Mouse (Mus musculus): ENCODE measurements around the gene Scamp5. TPM values are rescaled to one million over a fixed set of nuclear protein-coding genes. Genes with fewer than 3 reads are reported as not detected.

The Scamp5 gene
- total RNA-seq, 2 experiments from 2014 or later: 0.98 to 1.2 TPM

- no peak for DNase-seq (ENCODE audit: low spot score)
Measured at GRCm38 (mm10) chr9:57419521-57420267, 48.2 kb downstream of the Scamp5 start.

DNA sequence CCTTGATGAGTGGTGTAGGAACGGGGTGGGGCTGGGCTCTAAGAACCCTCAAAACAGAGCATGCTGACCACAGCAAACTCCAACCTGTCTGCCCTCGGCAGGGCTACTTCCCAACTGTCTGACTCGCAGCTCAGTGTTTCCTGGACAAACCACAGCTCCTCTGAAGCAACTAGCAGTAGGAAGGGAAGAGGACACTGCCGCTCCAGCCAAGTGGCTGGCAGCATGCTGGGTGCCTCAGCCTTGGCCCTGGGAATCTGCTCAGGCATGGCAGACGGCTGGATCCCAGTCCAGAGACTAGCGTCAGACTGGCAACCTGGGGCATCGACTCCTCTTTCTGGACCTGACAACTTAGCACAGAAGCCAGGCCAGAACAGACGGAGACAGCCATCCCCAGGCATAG, 50.5 kb downstream of the Scamp5 start:
- DNase-seq (ENCODE audit: low spot score): peak; percentile 29

GRCm38 (mm10) chr9:57407120-57407905, 60.5 kb downstream of the Scamp5 start:
- no peak for DNase-seq (ENCODE audit: low spot score)

DNA sequence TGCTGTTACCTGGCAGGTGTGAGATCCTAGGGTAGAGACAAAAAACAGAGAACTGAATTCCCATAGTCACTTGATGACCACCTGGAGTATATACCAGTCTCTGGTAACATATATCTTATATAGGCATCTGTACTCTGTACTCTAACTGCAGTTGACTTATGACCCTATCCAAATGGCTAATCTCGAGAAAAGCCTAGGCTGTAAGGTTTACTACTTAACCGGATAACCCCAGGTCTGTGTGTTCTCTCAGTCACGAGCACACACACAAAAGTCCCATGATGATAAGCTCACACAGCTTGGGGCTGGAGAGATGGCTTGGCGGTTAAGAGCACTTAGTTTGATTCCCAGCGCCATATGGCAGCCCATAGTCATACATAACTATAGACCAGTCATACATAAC, 61.5 kb downstream of the Scamp5 start:
- DNase-seq (ENCODE audit: low spot score): no peak

- no peak for DNase-seq (ENCODE audit: low spot score)
Measured at GRCm38 (mm10) chr9:57404036-57404435, 63.8 kb downstream of the Scamp5 start.

GRCm38 (mm10) chr9:57402318-57403251, 65.3 kb downstream of the Scamp5 start:
- no peak for DNase-seq (ENCODE audit: low spot score)

DNA sequence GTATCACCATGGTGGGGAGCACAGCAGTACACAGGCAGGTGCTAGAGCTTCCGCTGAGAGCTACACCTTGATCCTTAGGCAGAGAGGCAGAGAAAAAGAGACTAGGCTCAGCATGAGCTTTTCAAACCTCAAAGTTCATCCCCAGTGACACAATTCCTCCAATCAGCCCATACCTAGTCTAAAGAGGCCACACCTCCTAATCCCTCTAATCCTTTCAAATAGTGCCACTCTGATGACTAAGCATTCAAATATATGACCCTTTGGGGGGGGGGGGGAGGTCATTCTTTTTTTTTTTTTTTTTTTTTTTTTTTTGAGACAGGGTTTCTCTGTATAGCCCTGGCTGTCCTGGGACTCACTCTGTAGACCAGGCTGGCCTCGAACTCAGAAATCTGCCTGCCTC, 69.1 kb downstream of the Scamp5 start:
- no peak for DNase-seq (ENCODE audit: low spot score)

DNA sequence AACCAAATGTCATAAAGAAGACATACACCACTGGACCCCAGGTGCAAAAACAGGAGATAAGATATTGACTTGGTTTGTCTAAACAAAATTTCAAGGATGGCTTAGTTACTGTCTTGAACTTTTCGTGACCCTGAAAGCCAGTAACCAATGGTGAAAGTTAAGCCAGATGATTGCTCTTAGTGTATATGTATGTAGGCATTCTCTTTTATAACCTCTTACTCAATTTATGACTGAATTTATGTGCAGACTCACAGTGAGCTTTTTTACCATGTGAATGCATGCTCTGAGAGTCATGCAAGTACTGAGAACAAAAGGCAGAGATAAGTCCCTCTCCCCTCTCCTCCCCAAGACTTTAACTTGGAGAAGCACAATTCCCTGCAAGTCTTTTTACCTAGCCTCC, 75.0 kb downstream of the Scamp5 start:
- DNase-seq (ENCODE audit: low spot score): no peak

Other genes with a start within 250 kb of the Scamp5 start
- gene Trcg1, start 231.5 kb downstream of the Scamp5 start, total RNA-seq (2021): not detected
- gene 1700017B05Rik, start 205.4 kb downstream of the Scamp5 start, total RNA-seq (2021): 1 to 10 TPM; 2.9 to 4.0 TPM
- gene Ppcdc, start 27.9 kb downstream of the Scamp5 start, total RNA-seq (2021): 1 to 10 TPM; 6.5 to 7.9 TPM
- gene Rpp25, start 36.0 kb upstream of the Scamp5 start, total RNA-seq (2021): not detected
- 1,000 to 10,000 TPM; 1,174 to 1,300 TPM for gene Cox5a, start 53.2 kb upstream of the Scamp5 start, total RNA-seq (2021)
- 1 to 10 TPM; 5.6 to 6.3 TPM for gene Fam219b, start 69.5 kb upstream of the Scamp5 start, total RNA-seq (2021)
- 10 to 100 TPM; 75.0 to 76.2 TPM for gene Mpi, start 84.7 kb upstream of the Scamp5 start, total RNA-seq (2021)
- gene Scamp2, start 92.9 kb upstream of the Scamp5 start, total RNA-seq (2021): 10 to 100 TPM; 41.8 to 43.1 TPM
- gene Ulk3, start 121.4 kb upstream of the Scamp5 start, total RNA-seq (2021): 1 to 10 TPM; 3.3 to 3.8 TPM
- not detected for gene Cplx3, start 138.2 kb upstream of the Scamp5 start, total RNA-seq (2021)
- gene Lman1l, start 152.7 kb upstream of the Scamp5 start, total RNA-seq (2021): not detected
- 1 to 10 TPM; 6.4 to 9.8 TPM for gene Csk, start 185.6 kb upstream of the Scamp5 start, total RNA-seq (2021)
- not detected for gene Cyp1a2, start 215.6 kb upstream of the Scamp5 start, total RNA-seq (2021)
- under 1 TPM; 0.24 to 0.37 TPM for gene Cyp1a1, start 219.9 kb upstream of the Scamp5 start, total RNA-seq (2021)
- gene Edc3, start 240.5 kb upstream of the Scamp5 start, total RNA-seq (2021): 1 to 10 TPM; 4.7 to 5.1 TPM

All from gastrocnemius, adult 18-20 months (tissue).